Mouse (Mus musculus) skeletal muscle tissue, adult 2 months (tissue): ENCODE results near the gene Tex2.

Experiments
- DNase-seq: peaks from one replicate; pipeline ENCODE4 v3.0.0-alpha.2; 2012; ENCODE audit warnings: low read depth, low spot score

Gene Tex2

DNA sequence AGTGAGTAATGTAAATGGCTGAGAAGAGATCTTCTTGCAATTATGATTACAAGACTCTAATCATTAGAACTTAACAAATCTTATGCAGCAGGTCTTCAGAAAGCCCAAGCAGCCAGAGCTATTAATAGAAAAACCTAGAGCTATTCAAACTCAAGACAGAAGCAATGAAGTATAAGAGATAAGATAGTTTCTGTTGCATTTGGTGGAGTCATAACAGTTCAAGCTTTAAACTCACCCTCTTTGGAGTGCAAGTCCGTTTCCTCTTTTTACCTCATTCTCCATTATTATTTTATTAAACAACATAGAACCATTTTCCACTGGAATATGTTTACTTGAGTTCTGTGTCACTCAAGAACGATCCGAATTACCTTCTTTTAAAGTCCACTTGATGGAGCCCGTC, 154.7 kb downstream of the Tex2 start:
- DNase-seq, result no peak
